Mouse (Mus musculus) erythroblast, embryonic 14.5 days (primary cell): ENCODE measurements around the gene Ankrd44. TPM values are rescaled to one million over a fixed set of nuclear protein-coding genes. Genes with fewer than 3 reads are reported as not detected.

Experiments
- H3K27me3 ChIP-seq: 2 replicates; pipeline ENCODE4 v1.6.1; 2012; ENCODE audit warnings: inconsistent platforms; ENCODE audit not compliant: control insufficient read depth
- H3K36me3 ChIP-seq: 2 replicates; pipeline ENCODE4 v1.6.1; 2012; ENCODE audit warnings: mild to moderate bottlenecking, inconsistent platforms; ENCODE audit not compliant: control insufficient read depth
- H3K4me1 ChIP-seq: 2 replicates; pipeline ENCODE4 v1.6.1; 2012; ENCODE audit warnings: inconsistent platforms; ENCODE audit not compliant: control insufficient read depth
- H3K4me3 ChIP-seq: replicated peaks from 2 replicates; pipeline ENCODE3; 2012; ENCODE audit warnings: moderate library complexity, mild to moderate bottlenecking, inconsistent platforms
- H3K9me3 ChIP-seq: 2 replicates; pipeline ENCODE4 v1.6.1; 2012; ENCODE audit warnings: low read length, inconsistent platforms, mixed read lengths; ENCODE audit not compliant: control insufficient read depth
- GATA1 ChIP-seq: IDR thresholded peaks from 2 replicates; pipeline ENCODE4 v1.6.1; 2012; ENCODE audit warnings: low read length, inconsistent platforms, mixed read lengths
- TAL1 ChIP-seq: IDR thresholded peaks from 3 replicates; pipeline ENCODE4 v1.6.1; 2012; ENCODE audit warnings: low read length, inconsistent platforms, mixed read lengths
- polyA plus RNA-seq: library from polyadenylated mRNA; stranded (reverse); fragments of >175 nt; gene quantifications from 2 replicates; pipeline ENCODE4 v1.2.3, GENCODE M21; 2012

Gene Ankrd44
- polyA plus RNA-seq, 1 experiment = 0.03 TPM

- H3K36me3 ChIP-seq = no peaks in the 10 kb centered on the region
- no peaks in the 10 kb centered on the region for H3K4me1 ChIP-seq
- TF ChIP-seq TAL1 = no peak
- no peak for TF ChIP-seq GATA1
- no peaks in the 10 kb centered on the region for H3K27me3 ChIP-seq
- H3K4me3 ChIP-seq = no peak overlapping the region
- H3K9me3 ChIP-seq = no peaks in the 10 kb centered on the region
Measured at GRCm38 (mm10) chr1:54702918-54703317, 223.3 kb downstream of the Ankrd44 start.

DNA sequence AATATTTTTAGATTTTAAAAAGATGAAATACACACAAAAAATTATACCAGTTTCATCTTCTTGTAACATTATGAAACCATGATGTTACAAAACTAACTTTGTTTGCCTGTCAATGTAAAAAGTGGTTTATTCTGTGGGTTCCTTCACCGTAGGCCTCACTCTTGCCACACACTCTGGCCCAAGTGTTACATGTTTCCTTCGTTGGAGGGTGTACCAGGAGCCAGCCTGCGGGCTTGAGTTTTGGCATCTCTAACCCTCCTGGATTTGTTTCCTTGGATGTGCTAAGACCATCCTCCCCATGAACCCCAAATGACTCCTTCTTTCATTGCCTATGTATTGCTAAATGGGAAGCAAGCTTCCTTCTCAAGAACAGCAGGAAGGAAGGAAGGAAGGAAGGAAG is 230.8 kb downstream of the Ankrd44 start:
- no peaks in the 10 kb centered on the region for H3K4me1 ChIP-seq
- no peak for TF ChIP-seq TAL1
- no peak overlapping the region for H3K4me3 ChIP-seq
- no peaks in the 10 kb centered on the region for H3K36me3 ChIP-seq
- H3K9me3 ChIP-seq = no peaks in the 10 kb centered on the region
- no peaks in the 10 kb centered on the region for H3K27me3 ChIP-seq

- Histone ChIP-seq H3K4me3 (no peak overlapping the region), H3K9me3 (no peaks in the 10 kb centered on the region), H3K4me1 (no peaks in the 10 kb centered on the region), H3K27me3 (no peaks in the 10 kb centered on the region), H3K36me3 (no peaks in the 10 kb centered on the region)
- TF ChIP-seq GATA1 (no peak), TAL1 (no peak)
Measured at GRCm38 (mm10) chr1:54691824-54692223, 234.4 kb downstream of the Ankrd44 start.

DNA sequence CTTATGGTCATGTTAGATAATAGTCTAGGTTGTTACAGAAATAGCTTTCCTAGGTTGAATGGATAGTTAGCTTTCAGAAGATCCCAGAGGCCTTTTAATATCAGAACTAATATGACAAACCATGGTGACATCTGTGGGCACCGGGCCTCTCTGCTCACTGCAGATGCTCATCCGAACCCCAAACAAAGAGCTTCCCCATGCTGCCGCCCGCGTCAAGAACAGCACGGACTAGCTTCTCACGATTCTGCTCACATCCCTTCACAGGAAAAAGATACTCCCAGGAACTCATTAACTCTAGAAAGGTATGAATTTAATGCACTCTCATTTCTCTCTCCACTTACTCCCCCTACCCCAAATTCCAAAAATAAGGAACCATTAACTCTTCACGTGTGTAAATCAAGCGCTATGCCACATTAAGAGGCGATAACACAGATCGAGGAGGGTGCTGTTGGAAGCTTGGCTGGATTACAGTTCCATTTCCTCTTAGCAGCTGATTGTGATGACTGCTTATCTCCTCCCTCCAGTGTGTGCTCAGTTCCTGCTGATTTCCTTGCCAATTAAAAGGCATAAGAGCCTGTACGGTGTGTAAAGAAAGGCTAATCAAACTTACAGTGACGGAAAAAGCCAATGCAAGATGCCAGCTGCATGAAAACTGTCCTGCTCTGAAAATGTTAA is 235.8 kb downstream of the Ankrd44 start:
- H3K4me1 ChIP-seq = no peaks in the 10 kb centered on the region
- H3K9me3 ChIP-seq = no peaks in the 10 kb centered on the region
- H3K4me3 ChIP-seq = no peak overlapping the region
- TF ChIP-seq GATA1 = no peak
- no peak for TF ChIP-seq TAL1
- H3K27me3 ChIP-seq = no peaks in the 10 kb centered on the region
- no peaks in the 10 kb centered on the region for H3K36me3 ChIP-seq

GRCm38 (mm10) chr1:54688441-54688840 is 237.7 kb downstream of the Ankrd44 start:
- H3K27me3 ChIP-seq = no peaks in the 10 kb centered on the region
- TF ChIP-seq GATA1 (no peak), TAL1 (no peak)

DNA sequence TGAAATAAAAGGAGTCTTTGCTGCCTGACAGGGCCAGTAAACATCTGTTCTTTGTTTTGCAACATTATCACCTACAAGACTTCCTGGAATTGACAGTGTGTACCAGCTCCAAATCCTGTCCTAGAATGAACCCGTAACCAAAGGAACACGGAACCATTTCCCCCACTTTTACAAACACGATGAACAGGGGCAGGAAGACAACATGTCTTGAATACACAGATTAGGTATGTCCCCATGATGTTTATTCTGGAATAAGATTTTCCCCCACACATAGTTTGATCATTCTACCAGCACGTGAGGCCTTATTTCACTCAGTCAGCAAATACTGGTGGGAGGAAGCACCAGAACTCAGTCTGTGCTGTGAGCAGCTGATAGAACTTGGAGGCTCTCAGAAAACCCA is 241.9 kb downstream of the Ankrd44 start:
- Histone ChIP-seq H3K36me3 (no peaks in the 10 kb centered on the region), H3K27me3 (no peaks in the 10 kb centered on the region), H3K9me3 (no peaks in the 10 kb centered on the region; the same call in 1 of the 2 replicates), H3K4me1 (no peaks in the 10 kb centered on the region), H3K4me3 (no peak overlapping the region)
- TF ChIP-seq TAL1 (no peak), GATA1 (no peak)

More at GRCm38 (mm10) chr1:54688441-54688840, 237.7 kb downstream of the Ankrd44 start:
- no peaks in the 10 kb centered on the region; the same call in 1 of the 2 replicates for H3K9me3 ChIP-seq
- H3K4me1 ChIP-seq = no peaks in the 10 kb centered on the region
- H3K4me3 ChIP-seq = no peak overlapping the region
- no peaks in the 10 kb centered on the region for H3K36me3 ChIP-seq

GRCm38 (mm10) chr1:54679556-54679955 is 246.6 kb downstream of the Ankrd44 start:
- Histone ChIP-seq H3K36me3 (no peaks in the 10 kb centered on the region), H3K9me3 (no peaks in the 10 kb centered on the region), H3K4me3 (no peak overlapping the region), H3K4me1 (no peaks in the 10 kb centered on the region), H3K27me3 (no peaks in the 10 kb centered on the region)
- no peak for TF ChIP-seq GATA1

DNA sequence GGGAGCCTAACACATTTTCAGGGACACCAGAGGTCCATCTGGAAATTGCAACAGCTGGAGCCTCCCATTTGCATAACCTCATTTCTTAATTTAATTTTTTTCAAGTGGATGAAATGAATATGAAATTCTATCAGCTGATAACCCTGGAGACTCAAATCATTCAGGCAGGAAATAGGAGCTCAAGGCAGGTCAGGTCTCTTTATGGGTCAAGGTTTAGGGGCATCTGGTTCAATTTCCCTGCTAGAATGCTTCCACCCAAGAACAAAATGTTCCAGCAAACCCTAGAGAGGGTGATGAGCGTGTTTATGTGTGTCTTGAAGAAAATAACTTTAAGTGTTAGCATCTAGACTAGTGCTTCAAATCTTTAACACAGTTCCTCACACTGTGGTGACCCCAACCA is 248.2 kb downstream of the Ankrd44 start:
- no peak for TF ChIP-seq GATA1
- no peak for TF ChIP-seq TAL1
- H3K36me3 ChIP-seq = no peaks in the 10 kb centered on the region

DNA sequence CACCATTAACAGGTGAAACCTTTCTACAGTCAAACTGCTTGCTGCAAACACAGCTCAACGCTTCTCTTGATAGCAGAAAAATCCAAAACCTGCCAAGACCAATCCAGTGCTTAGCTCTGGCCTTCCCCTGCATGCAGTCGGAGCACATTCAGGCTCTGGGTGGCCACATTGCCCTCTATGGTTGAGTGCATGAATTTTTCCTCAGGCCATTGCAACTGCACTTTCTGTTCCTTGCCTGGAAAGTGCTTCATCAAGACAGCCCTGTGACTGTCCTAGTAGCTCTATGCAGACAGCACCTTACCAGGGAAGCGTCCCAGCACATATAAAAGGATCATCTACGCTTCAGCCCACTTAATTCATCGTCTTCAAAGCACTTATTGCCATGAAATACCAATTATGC is 250.7 kb downstream of the Ankrd44 start:
- H3K9me3 ChIP-seq = no peaks in the 10 kb centered on the region
- TF ChIP-seq GATA1 (no peak), TAL1 (no peak)
- no peaks in the 10 kb centered on the region for H3K36me3 ChIP-seq
- no peaks in the 10 kb centered on the region for H3K4me1 ChIP-seq
- H3K27me3 ChIP-seq = no peaks in the 10 kb centered on the region
- H3K4me3 ChIP-seq = no peak overlapping the region

More for the DNA sequence above, 248.2 kb downstream of the Ankrd44 start:
- no peaks in the 10 kb centered on the region for H3K4me1 ChIP-seq
- no peaks in the 10 kb centered on the region for H3K9me3 ChIP-seq
- H3K4me3 ChIP-seq = no peak overlapping the region
- no peaks in the 10 kb centered on the region for H3K27me3 ChIP-seq

DNA sequence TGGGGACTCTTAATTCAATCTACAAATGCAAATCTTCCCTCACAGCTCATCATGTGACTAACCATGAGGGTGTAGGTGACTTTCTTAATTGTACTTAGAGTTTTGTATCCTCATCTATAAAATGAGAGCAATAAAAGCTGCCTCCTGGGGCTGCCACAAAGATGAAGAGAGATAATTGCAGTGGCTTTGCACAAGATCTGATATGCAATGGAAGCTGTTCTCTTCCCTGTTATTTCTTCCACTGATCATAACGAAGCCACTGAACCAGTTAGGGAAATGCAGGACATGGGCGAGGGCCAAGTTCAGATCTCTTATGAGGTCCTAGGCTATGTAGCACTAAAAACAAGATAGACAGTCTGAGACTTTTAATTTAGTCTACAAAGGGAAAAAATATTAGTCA is 258.2 kb downstream of the Ankrd44 start:
- H3K27me3 ChIP-seq = no peaks in the 10 kb centered on the region
- no peak overlapping the region for H3K4me3 ChIP-seq
- TF ChIP-seq GATA1 (no peak), TAL1 (no peak)
- no peaks in the 10 kb centered on the region for H3K36me3 ChIP-seq
- no peaks in the 10 kb centered on the region for H3K9me3 ChIP-seq
- H3K4me1 ChIP-seq = no peaks in the 10 kb centered on the region
